Mouse (Mus musculus) ES-Bruce4 (cell line): ENCODE data around the gene Tra2b. TPM values are rescaled to one million over a fixed set of nuclear protein-coding genes. Genes with fewer than 3 reads are reported as not detected.
A peak's percentile ranks its signal among the peaks of the same experiment; 100 is the strongest.
"Not testable (repeated sequence)": the region's sequence is repeated elsewhere in the genome, so short reads cannot be mapped to it uniquely, and the experiment has no call there.

ENCODE experiments used
- H3K27ac ChIP-seq: 2 replicates; pipeline ENCODE4 v1.5.1; 2012; ENCODE audit warnings: low read length, inconsistent platforms; ENCODE audit not compliant: insufficient read depth
- H3K27me3 ChIP-seq: 2 replicates; pipeline ENCODE4 v1.6.1; 2012; ENCODE audit warnings: mild to moderate bottlenecking, low read length, inconsistent platforms; ENCODE audit not compliant: control insufficient read depth, poor library complexity, insufficient read depth, severe bottlenecking
- H3K36me3 ChIP-seq: 2 replicates; pipeline ENCODE4 v1.6.1; 2012; ENCODE audit warnings: inconsistent platforms, mild to moderate bottlenecking, low read length, moderate library complexity; ENCODE audit not compliant: control insufficient read depth, poor library complexity, insufficient read depth, severe bottlenecking
- H3K4me1 ChIP-seq: one replicate; pipeline ENCODE4 v1.8.1; 2011; ENCODE audit warnings: low read length; ENCODE audit not compliant: control insufficient read depth, insufficient read depth
- H3K4me3 ChIP-seq: 2 replicates; pipeline ENCODE4 v1.5.1; 2011; ENCODE audit warnings: low read depth, mild to moderate bottlenecking, low read length
- H3K9ac ChIP-seq: 2 replicates; pipeline ENCODE4 v1.6.1; 2012; ENCODE audit warnings: low read depth, mild to moderate bottlenecking, inconsistent platforms; ENCODE audit not compliant: poor library complexity, severe bottlenecking
- H3K9me3 ChIP-seq: replicated peaks from 2 replicates; pipeline ENCODE4 v1.6.1; 2012; ENCODE audit warnings: mild to moderate bottlenecking, low read length, inconsistent platforms; ENCODE audit not compliant: control insufficient read depth, poor library complexity, insufficient read depth, severe bottlenecking
- CTCF ChIP-seq: IDR thresholded peaks from one replicate; pipeline ENCODE4 v1.8.1; 2011; ENCODE audit warnings: low read depth, low read length
- EP300 ChIP-seq: IDR thresholded peaks from 2 replicates; pipeline ENCODE4 v1.6.1; 2011; ENCODE audit warnings: low read depth, low read length; ENCODE audit not compliant: insufficient read depth
- POLR2A ChIP-seq: IDR thresholded peaks from one replicate; pipeline ENCODE4 v1.8.1; 2011; ENCODE audit warnings: low read length; ENCODE audit not compliant: insufficient read depth
- polyA plus RNA-seq: library from polyadenylated mRNA; stranded (reverse); fragments of >200 nt; gene quantifications from 2 replicates; pipeline ENCODE4 v1.2.4, GENCODE M21; 2011; ENCODE audit warnings: low read depth; ENCODE audit not compliant: missing spikeins, insufficient read depth, insufficient read length

Gene Tra2b
- 380 and 381 TPM in 2 replicates for polyA plus RNA-seq

DNA sequence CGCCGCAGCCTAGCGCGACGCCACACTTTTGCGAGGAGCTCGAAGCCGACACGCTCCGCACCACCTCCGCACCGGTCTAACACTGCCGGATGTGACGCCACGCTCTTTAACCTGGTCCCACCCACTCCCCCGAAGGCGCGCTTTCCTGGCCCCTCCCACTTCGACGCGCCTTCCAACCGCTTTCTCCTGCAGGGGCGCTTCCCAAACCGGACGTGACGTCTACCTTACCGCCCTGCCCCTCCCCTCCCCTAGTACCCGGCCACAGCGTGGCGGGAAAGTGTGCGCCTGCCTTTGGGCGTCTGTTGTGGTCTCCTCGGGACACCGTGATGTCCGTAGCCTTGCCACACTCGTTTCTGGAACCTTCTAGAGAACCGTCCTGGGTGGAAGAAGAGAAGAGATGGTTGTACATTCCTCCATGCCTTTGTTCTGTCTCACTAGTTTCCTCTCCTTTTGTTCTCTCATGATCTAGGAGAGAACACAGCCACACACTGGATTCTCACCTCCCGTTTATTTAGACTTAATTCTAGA, at the start of gene Tra2b:
Gene Tra2b, minus strand, starts transcription at position 157 of the 528 bp plus-strand sequence.
- TF ChIP-seq EP300 (peak; percentile 47; the same call in 1 of the 2 replicates), CTCF (no peak), POLR2A (peak; percentile 83)
- H3K4me3 ChIP-seq = peak within 1 kb of the TSS; percentile 81
- H3K36me3 ChIP-seq = peaks cover 11% of the 10 kb centered on the region
- H3K27me3 ChIP-seq = no peaks in the 10 kb centered on the region
- H3K9me3 ChIP-seq = no peaks in the 10 kb centered on the region
- H3K4me1 ChIP-seq = no peaks in the 10 kb centered on the region
- peak within 1 kb of the TSS; percentile 44 for H3K27ac ChIP-seq
- peak within 1 kb of the TSS; percentile 90 for H3K9ac ChIP-seq

- H3K36me3 ChIP-seq = no peaks in the 10 kb centered on the region
- TF ChIP-seq EP300 (no peak), CTCF (peak; percentile 48), POLR2A (no peak)
- H3K27me3 ChIP-seq = no peaks in the 10 kb centered on the region
- H3K4me3 ChIP-seq = no peak overlapping the region
- H3K9ac ChIP-seq = no peak overlapping the region
- no peaks in the 10 kb centered on the region for H3K4me1 ChIP-seq
- H3K27ac ChIP-seq = no peak overlapping the region
- H3K9me3 ChIP-seq = no peaks in the 10 kb centered on the region
Observed at GRCm38 (mm10) chr16:22310649-22311048, 44.8 kb upstream of the Tra2b start.

DNA sequence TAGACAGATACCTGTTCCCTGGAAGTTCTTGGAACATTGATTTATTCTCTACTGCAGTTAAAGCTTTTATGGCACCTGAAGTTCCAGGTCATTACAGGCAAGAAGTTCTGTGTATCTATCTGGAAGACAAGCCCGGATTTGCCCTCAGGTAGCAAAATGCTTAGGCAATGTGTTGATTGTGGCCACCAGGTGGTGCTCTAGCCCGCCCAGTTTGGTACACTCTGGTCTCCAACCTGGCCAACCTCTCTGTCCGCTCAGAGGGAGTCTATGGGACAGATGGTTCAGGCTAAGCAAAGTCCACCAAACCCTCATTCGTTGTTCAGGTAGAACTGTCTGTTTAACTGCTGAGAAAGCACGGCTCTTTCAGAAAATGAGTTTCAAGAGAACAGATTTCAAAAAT, 36.8 kb upstream of the Tra2b start:
- no peaks in the 10 kb centered on the region for H3K27me3 ChIP-seq
- H3K4me1 ChIP-seq = no peaks in the 10 kb centered on the region
- H3K36me3 ChIP-seq = no peaks in the 10 kb centered on the region
- no peak overlapping the region for H3K9ac ChIP-seq
- no peak overlapping the region for H3K4me3 ChIP-seq
- no peak overlapping the region for H3K27ac ChIP-seq
- no peak for TF ChIP-seq POLR2A
- TF ChIP-seq EP300 = 0 out of 2 replicates have a peak, but pooled peaks have one; percentile 29
- peak; percentile 95 for TF ChIP-seq CTCF
- no peaks in the 10 kb centered on the region for H3K9me3 ChIP-seq

GRCm38 (mm10) chr16:22301378-22301777, 35.6 kb upstream of the Tra2b start:
- Histone ChIP-seq H3K4me3 (no peak overlapping the region), H3K36me3 (no peaks in the 10 kb centered on the region), H3K27me3 (no peaks in the 10 kb centered on the region), H3K4me1 (no peaks in the 10 kb centered on the region), H3K9me3 (no peaks in the 10 kb centered on the region), H3K27ac (no peak overlapping the region), H3K9ac (no peak overlapping the region)
- TF ChIP-seq CTCF (peak; percentile 10), POLR2A (no peak)

GRCm38 (mm10) chr16:22296901-22297300, 31.1 kb upstream of the Tra2b start:
- TF ChIP-seq CTCF = no peak
- Histone ChIP-seq H3K9me3 (peaks cover 4% of the 10 kb centered on the region), H3K27ac (no peak overlapping the region), H3K4me1 (no peaks in the 10 kb centered on the region), H3K9ac (no peak overlapping the region), H3K4me3 (no peak overlapping the region), H3K36me3 (no peaks in the 10 kb centered on the region), H3K27me3 (no peaks in the 10 kb centered on the region)

GRCm38 (mm10) chr16:22294812-22295211, 29.0 kb upstream of the Tra2b start:
- H3K9me3 ChIP-seq = peaks cover 15% of the 10 kb centered on the region
- H3K36me3 ChIP-seq, H3K4me3 ChIP-seq, H3K27me3 ChIP-seq, H3K27ac ChIP-seq, H3K4me1 ChIP-seq, H3K9ac ChIP-seq: not testable (repeated sequence)
